In genomic region chr14:25759981-25760537, GRCm38 (mm10) we compare ENCODE assay signal across 11 mouse cellular contexts. TPM values are rescaled to one million over a fixed set of nuclear protein-coding genes. Genes with fewer than 3 reads are reported as not detected.
A peak's percentile ranks its signal among the peaks of the same experiment; 100 is the strongest.
DNase-seq lines count a peak whose midpoint lies in the region; ATAC-seq and TF ChIP-seq lines count a peak whose summit lies in the region.
"Had no signal": no experiment of that assay in that cellular context is flagged by ENCODE, and none has a peak within 500 bp of the region (broad histone marks: within the 10 kb centered on the region; RNA-seq: fewer than 3 reads in every experiment).

No protein-coding gene starts in this region.

- no peaks in the 10 kb centered on the region; the same call in 1 of the 2 replicates for H3K36me3 ChIP-seq in heart, adult 2 months (ENCODE audit: control insufficient read depth, insufficient read depth, low read length)
- H3K36me3 ChIP-seq in limb, embryonic 14.5 days (ENCODE audit: control insufficient read depth, insufficient read depth, low read length), result peaks cover 41% of the 10 kb centered on the region
- H3K36me3 ChIP-seq: midbrain, embryonic 12.5 days had no signal

- no peak for TF ChIP-seq CTCF in heart, adult 2 months (IDR thresholded peaks at IDR 0.05)
- TF ChIP-seq CTCF in layer of hippocampus, adult 2 months (conservative IDR thresholded peaks at IDR 0.05), result no peak

- intact Hi-C loops in heart, adult 2 months (cut with DNase I), result no loop called here

- H3K27ac ChIP-seq in heart, adult 2 months, result peak overlapping the region; percentile 64
- H3K27ac ChIP-seq in layer of hippocampus, adult 2 months, result peak overlapping the region; percentile 71
- H3K27ac ChIP-seq in brown adipose tissue, adult 24 weeks (replicated peaks; ENCODE audit: low read depth, low read length), result peak overlapping the region; percentile 53
- peak overlapping the region; percentile 49; the same call in 1 of the 2 replicates for H3K27ac ChIP-seq in limb, embryonic 14.5 days (replicated peaks; ENCODE audit: low read depth, low read length)
- H3K27ac ChIP-seq: midbrain, embryonic 12.5 days had no signal

- no peak overlapping the region for H3K4me3 ChIP-seq in heart, adult 2 months
- H3K4me3 ChIP-seq in layer of hippocampus, adult 2 months, result no peak overlapping the region
- no peak overlapping the region for H3K4me3 ChIP-seq in brown adipose tissue, adult 24 weeks (ENCODE audit: insufficient read depth, low read depth, low read length)
- H3K4me3 ChIP-seq in limb, embryonic 14.5 days (replicated peaks; ENCODE audit: low read length), result no peak overlapping the region
- H3K4me3 ChIP-seq: midbrain, embryonic 12.5 days had no signal

- 0 out of 2 replicates have a peak, but pooled peaks have one; percentile 4 for TF ChIP-seq POLR2A in heart, adult 2 months (IDR thresholded peaks at IDR 0.05; ENCODE audit: insufficient read depth, low read depth, low read length)
- no peak for TF ChIP-seq POLR2A in limb, embryonic 14.5 days (IDR thresholded peaks at IDR 0.05; ENCODE audit: borderline replicate concordance, extremely low read depth, insufficient read depth, insufficient read length)

- no peak for TF ChIP-seq EP300 in heart, adult 2 months (IDR thresholded peaks at IDR 0.05; ENCODE audit: insufficient read depth, low read depth, low read length)

- H3K4me2 ChIP-seq in limb, embryonic 14.5 days (replicated peaks; ENCODE audit: low read depth, low read length, severe bottlenecking), result peak overlapping the region; percentile 5; the same call in 1 of the 2 replicates
- H3K4me2 ChIP-seq: midbrain, embryonic 12.5 days had no signal

- H3K9me3 ChIP-seq in limb, embryonic 14.5 days (ENCODE audit: control insufficient read depth, low read length), result no peaks in the 10 kb centered on the region
- H3K9me3 ChIP-seq: midbrain, embryonic 12.5 days had no signal

- H3K9ac ChIP-seq in heart, adult 2 months (ENCODE audit: low read depth, low read length), result no peak overlapping the region
- H3K9ac ChIP-seq in limb, embryonic 14.5 days (ENCODE audit: low read depth, low read length, severe bottlenecking), result no peak overlapping the region
- H3K9ac ChIP-seq: midbrain, embryonic 12.5 days had no signal

- WGBS in heart, adult 2 months, result 40% methylated on average over 8 of the region's 8 CpGs
- 40% methylated on average over 8 of the region's 8 CpGs for WGBS in limb, embryonic 14.5 days

- no peak for ATAC-seq in limb, embryonic 14.5 days (ENCODE audit: low FRiP score, low read depth)

- no peak for DNase-seq in heart, adult 2 months
- DNase-seq in heart, adult 18-20 months, result no peak
- no peak for DNase-seq in layer of hippocampus, adult 2 months (ENCODE audit: low spot score in 2 of 2)
- DNase-seq in layer of hippocampus, adult 9-11 months, result no peak
- DNase-seq in limb, embryonic 14.5 days (ENCODE audit: low spot score), result no peak
- DNase-seq in cerebellum, postnatal 10 days, result no peak
- DNase-seq in urinary bladder, postnatal 4 days (ENCODE audit: low spot score in 2 of 2), result no peak
- DNase-seq: embryo, embryonic 11 days; kidney, adult 11 months had no signal

- H3K27me3 ChIP-seq in heart, adult 2 months (ENCODE audit: control insufficient read depth, insufficient read depth, low read length), result no peaks in the 10 kb centered on the region
- H3K27me3 ChIP-seq in limb, embryonic 14.5 days (ENCODE audit: control insufficient read depth, insufficient read depth, low read length), result no peaks in the 10 kb centered on the region

- peaks cover 3% of the 10 kb centered on the region; the same call in 1 of the 2 replicates for H3K79me2 ChIP-seq in heart, adult 2 months (replicated peaks; ENCODE audit: control insufficient read depth, insufficient read depth, low read length)

- H3K4me1 ChIP-seq in heart, adult 2 months (ENCODE audit: control insufficient read depth, insufficient read depth, low read length), result peaks cover 18% of the 10 kb centered on the region
- peaks cover 40% of the 10 kb centered on the region for H3K4me1 ChIP-seq in brown adipose tissue, adult 24 weeks (ENCODE audit: control insufficient read depth, insufficient read depth, insufficient read length, low read length)
- peaks cover 62% of the 10 kb centered on the region for H3K4me1 ChIP-seq in limb, embryonic 14.5 days (ENCODE audit: control insufficient read depth, insufficient read depth, low read length)

RNA-seq across cellular contexts. Expression of gene Zcchc24, which starts 8.8 kb away (rescaled TPM):
- total RNA-seq in heart, adult 2 months (2021), result 10 to 100 TPM; 33.5 TPM
- 27.3 and 39.4 TPM in 2 replicates for polyA plus RNA-seq in heart, adult 2 months (2012; rRNA removed)
- 10 to 100 TPM; 33.9 to 34.9 TPM for total RNA-seq in heart, adult 18-20 months (2021)
- 10 to 100 TPM; 56.4 to 58.5 TPM for total RNA-seq in layer of hippocampus, adult 2 months (2021)
- 29.0 and 42.1 TPM in 2 replicates for polyA plus RNA-seq in brown adipose tissue, adult 24 weeks (2012; ENCODE audit: insufficient read depth, insufficient read length, missing spikeins)
- 52.7 and 58.0 TPM in 2 replicates for polyA plus RNA-seq in limb, embryonic 14.5 days (2012; rRNA removed)
- polyA plus RNA-seq in limb, embryonic 14.5 days (2014; fragmentation: Nextera tagmentation; extraction: Ambion mirVana), result 45.1 and 49.3 TPM in 2 replicates
